In the genomic region with DNA sequence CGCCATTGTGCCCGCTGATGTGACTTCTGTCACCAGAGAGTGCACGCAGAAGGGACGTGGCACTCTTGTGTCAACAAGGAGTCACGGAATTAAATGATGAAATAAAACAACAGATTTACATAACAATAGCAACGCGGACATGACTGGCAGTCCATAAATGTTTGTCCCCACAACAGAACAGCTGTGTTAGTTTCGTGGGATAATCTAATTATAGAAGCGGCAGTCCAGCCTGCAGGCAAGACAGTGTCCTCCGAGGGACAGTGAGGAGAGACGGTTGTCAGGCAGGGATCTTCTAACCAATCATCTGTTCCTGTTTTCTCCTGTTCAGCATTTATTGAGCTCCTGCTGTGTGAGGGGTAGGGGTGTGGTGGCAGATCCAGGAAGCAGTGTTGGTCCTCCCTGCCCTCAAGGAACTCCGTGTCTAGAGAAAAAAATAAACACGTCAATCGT, we compare ENCODE assay signal across 1 mouse cellular context.
TF ChIP-seq lines count a peak whose summit lies in the region.

No protein-coding gene starts in this region.

TF ChIP-seq in MEL, 35 proteins besides CTCF, POLR2A, EP300 and RAD21:
- peak; percentile 75 for TF ChIP-seq ETS1 (IDR thresholded peaks at IDR 0.05; ENCODE audit: low read depth, low read length)
- peak; percentile 28 for TF ChIP-seq MXI1 (IDR thresholded peaks at IDR 0.05; ENCODE audit: low read depth, low read length)
- peak; percentile 60; the same call in 1 of the 2 replicates for TF ChIP-seq ELF1 (IDR thresholded peaks at IDR 0.05; ENCODE audit: low read depth, low read length)
- TF ChIP-seq RCOR1 (IDR thresholded peaks at IDR 0.05; ENCODE audit: low read depth, low read length): no peak
- 0 out of 2 replicates have a peak, but pooled peaks have one; percentile 7 for TF ChIP-seq TCF12 (IDR thresholded peaks at IDR 0.05; ENCODE audit: low read depth, low read length)
